Mouse (Mus musculus) ES-Bruce4 (cell line): ENCODE measurements around the gene Orm1. TPM values are rescaled to one million over a fixed set of nuclear protein-coding genes. Genes with fewer than 3 reads are reported as not detected.

ENCODE experiments used
- H3K27ac ChIP-seq: 2 replicates; pipeline ENCODE4 v1.5.1; 2012; ENCODE audit warnings: low read length, inconsistent platforms; ENCODE audit not compliant: insufficient read depth
- H3K27me3 ChIP-seq: 2 replicates; pipeline ENCODE4 v1.6.1; 2012; ENCODE audit warnings: mild to moderate bottlenecking, low read length, inconsistent platforms; ENCODE audit not compliant: control insufficient read depth, poor library complexity, insufficient read depth, severe bottlenecking
- H3K36me3 ChIP-seq: 2 replicates; pipeline ENCODE4 v1.6.1; 2012; ENCODE audit warnings: inconsistent platforms, mild to moderate bottlenecking, low read length, moderate library complexity; ENCODE audit not compliant: control insufficient read depth, poor library complexity, insufficient read depth, severe bottlenecking
- H3K4me1 ChIP-seq: one replicate; pipeline ENCODE4 v1.8.1; 2011; ENCODE audit warnings: low read length; ENCODE audit not compliant: control insufficient read depth, insufficient read depth
- H3K4me3 ChIP-seq: 2 replicates; pipeline ENCODE4 v1.5.1; 2011; ENCODE audit warnings: low read depth, mild to moderate bottlenecking, low read length
- H3K9ac ChIP-seq: 2 replicates; pipeline ENCODE4 v1.6.1; 2012; ENCODE audit warnings: low read depth, mild to moderate bottlenecking, inconsistent platforms; ENCODE audit not compliant: poor library complexity, severe bottlenecking
- H3K9me3 ChIP-seq: replicated peaks from 2 replicates; pipeline ENCODE4 v1.6.1; 2012; ENCODE audit warnings: mild to moderate bottlenecking, low read length, inconsistent platforms; ENCODE audit not compliant: control insufficient read depth, poor library complexity, insufficient read depth, severe bottlenecking
- CTCF ChIP-seq: IDR thresholded peaks from one replicate; pipeline ENCODE4 v1.8.1; 2011; ENCODE audit warnings: low read depth, low read length
- EP300 ChIP-seq: IDR thresholded peaks from 2 replicates; pipeline ENCODE4 v1.6.1; 2011; ENCODE audit warnings: low read depth, low read length; ENCODE audit not compliant: insufficient read depth
- POLR2A ChIP-seq: IDR thresholded peaks from one replicate; pipeline ENCODE4 v1.8.1; 2011; ENCODE audit warnings: low read length; ENCODE audit not compliant: insufficient read depth
- polyA plus RNA-seq: library from polyadenylated mRNA; stranded (reverse); fragments of >200 nt; gene quantifications from 2 replicates; pipeline ENCODE4 v1.2.4, GENCODE M21; 2011; ENCODE audit warnings: low read depth; ENCODE audit not compliant: missing spikeins, insufficient read depth, insufficient read length

The Orm1 gene
- polyA plus RNA-seq, 1 experiment: not detected

DNA sequence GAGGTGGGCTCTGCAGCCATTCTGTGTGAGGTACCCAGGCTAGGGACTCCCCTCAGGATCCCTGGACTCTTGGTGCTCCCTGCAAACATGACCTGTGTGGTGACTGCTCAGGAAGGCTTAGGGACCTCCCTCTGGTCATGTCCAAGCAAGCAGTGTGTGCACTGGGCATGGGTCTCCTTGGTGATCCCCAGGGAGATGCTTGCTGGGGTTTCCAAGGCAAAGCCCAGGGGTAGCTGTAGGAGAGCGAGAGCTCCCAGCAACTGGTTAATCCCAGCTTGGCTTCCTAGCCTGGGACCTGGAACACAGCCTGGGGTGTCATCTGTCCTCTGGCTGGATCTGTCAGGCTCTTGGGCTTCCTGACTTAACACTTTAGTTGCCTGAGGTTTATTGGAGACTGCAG, 31.0 kb downstream of the Orm1 start:
- no peak overlapping the region for H3K27ac ChIP-seq
- TF ChIP-seq EP300: no peak
- TF ChIP-seq CTCF: no peak
- TF ChIP-seq POLR2A: no peak
- no peaks in the 10 kb centered on the region for H3K36me3 ChIP-seq
- H3K9me3 ChIP-seq: no peaks in the 10 kb centered on the region
- no peaks in the 10 kb centered on the region for H3K4me1 ChIP-seq
- H3K4me3 ChIP-seq: no peak overlapping the region
- no peak overlapping the region for H3K9ac ChIP-seq
- H3K27me3 ChIP-seq: no peaks in the 10 kb centered on the region

DNA sequence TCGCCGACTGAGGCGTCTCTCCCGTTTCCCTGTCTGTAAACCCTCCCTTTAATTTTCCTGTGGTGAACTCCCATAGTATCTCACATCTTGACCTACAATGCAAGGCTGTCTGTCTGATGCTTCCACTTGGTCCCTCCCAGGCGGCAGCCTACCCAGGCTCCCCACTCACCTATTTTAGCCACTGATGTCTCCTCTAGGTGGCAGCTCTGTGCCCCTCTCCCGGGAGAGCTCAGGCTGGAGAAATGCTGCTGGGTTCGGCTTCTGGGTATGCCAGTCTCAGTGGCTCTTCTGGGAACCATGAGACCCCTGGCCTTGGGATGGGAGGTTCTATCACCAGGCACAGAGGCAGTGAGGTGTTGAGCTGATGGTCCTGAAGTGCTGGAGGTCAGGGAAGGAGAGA, 33.1 kb downstream of the Orm1 start:
- TF ChIP-seq CTCF (peak; percentile 41), POLR2A (no peak), EP300 (no peak)
- Histone ChIP-seq H3K9ac (no peak overlapping the region), H3K4me3 (no peak overlapping the region), H3K27me3 (no peaks in the 10 kb centered on the region), H3K36me3 (no peaks in the 10 kb centered on the region), H3K4me1 (no peaks in the 10 kb centered on the region), H3K27ac (no peak overlapping the region), H3K9me3 (no peaks in the 10 kb centered on the region)

DNA sequence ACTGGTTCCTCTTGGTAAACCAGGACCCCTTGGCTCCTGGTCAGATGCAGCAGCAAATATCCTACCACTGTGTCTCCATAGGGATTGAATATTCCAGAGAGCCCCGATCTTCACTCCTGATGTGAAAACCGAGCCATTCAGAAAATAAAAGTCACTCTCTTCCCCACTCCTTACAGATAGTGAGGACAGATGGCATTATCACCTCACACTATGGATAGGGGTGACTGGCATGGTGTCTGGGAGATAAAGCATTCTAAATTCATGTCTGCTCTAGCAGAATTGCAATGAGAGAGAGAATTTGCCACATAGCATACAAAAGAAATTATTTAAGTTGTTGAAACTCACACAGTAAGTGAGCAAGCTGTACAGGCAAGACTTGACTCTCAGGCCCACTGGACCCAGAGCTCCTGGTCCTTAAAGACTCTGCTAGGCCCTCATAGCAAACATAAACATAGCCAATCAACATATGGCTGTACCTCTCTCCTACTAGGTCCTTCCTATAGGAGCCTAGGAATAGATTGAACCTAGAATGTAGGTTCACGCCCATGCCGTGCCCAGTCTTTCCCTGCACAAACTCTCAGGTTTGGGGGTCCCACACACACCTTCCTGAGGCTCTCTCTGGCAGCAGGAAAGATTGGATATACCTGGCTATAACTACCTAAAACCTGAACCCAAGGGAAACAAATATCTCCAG, 38.5 kb downstream of the Orm1 start:
- Histone ChIP-seq H3K36me3 (no peaks in the 10 kb centered on the region), H3K4me3 (no peak overlapping the region), H3K27me3 (no peaks in the 10 kb centered on the region), H3K9me3 (no peaks in the 10 kb centered on the region), H3K4me1 (no peaks in the 10 kb centered on the region), H3K9ac (no peak overlapping the region), H3K27ac (no peak overlapping the region)
- TF ChIP-seq EP300 (no peak), CTCF (no peak), POLR2A (no peak)

DNA sequence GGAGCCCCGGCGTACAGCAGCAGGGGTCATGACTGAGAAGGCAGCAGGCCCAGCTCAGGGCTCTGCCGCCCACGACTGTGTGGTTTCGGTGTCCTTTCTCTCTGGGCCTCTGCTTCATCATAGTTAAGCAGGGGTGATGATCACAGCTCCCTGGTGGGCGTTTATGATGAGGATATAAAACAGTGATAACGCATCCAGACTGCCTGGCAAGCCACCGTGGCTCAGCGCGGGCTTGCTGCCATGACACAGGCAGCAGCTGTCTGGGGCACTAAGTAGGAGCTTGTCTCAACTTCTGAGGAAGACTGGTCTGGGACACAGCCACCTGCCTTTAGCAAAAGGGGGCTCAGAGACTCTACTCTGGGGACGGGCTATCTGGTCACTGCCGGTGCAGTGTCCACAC, 39.1 kb downstream of the Orm1 start:
- TF ChIP-seq POLR2A (no peak), CTCF (no peak)
- no peak overlapping the region for H3K27ac ChIP-seq
- no peaks in the 10 kb centered on the region for H3K27me3 ChIP-seq
- H3K9me3 ChIP-seq: no peaks in the 10 kb centered on the region
- no peak overlapping the region for H3K4me3 ChIP-seq
- H3K9ac ChIP-seq: no peak overlapping the region
- H3K36me3 ChIP-seq: no peaks in the 10 kb centered on the region
- no peaks in the 10 kb centered on the region for H3K4me1 ChIP-seq

DNA sequence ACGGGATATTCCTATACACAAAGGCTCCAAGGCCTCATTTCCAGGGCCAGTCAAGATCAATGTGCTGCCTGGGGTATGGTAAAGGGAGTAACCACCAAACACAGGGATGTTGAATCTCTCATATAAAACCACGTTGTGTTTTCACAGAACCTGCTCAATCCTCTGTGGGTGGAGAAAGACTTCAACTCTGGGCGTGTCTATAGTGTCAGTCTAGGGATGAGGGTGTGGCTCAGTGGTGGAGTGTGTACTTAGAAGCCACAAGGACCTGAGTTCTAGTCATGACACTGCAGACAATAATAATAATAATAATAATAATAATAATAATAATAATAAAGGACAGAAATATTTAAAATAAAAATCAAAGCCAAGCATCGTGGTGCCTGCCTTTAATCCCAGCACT, 39.9 kb downstream of the Orm1 start:
- H3K4me3 ChIP-seq: no peak overlapping the region
- TF ChIP-seq EP300 (no peak), POLR2A (no peak), CTCF (no peak)

DNA sequence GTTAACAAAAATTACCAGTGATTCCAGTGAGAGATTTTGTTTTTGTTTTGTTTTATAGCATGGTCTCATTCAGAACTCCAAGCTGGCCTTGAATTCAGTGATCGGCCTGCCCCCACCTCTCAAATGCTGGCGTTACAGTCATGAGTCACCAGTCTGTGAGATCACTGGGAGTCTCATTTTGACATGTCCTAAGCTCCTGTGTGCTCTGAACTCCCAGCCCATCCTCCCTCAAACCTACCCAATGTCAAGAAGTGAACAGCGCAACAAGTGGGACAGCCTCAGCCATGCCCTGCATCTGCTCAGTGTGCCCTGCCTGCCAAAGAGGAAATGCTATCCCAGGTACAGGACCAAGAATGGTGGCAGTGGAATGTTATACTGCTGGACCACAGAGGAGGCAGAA, 40.9 kb downstream of the Orm1 start:
- Histone ChIP-seq H3K4me3 (no peak overlapping the region), H3K4me1 (peaks cover 1% of the 10 kb centered on the region), H3K27ac (no peak overlapping the region), H3K36me3 (no peaks in the 10 kb centered on the region), H3K9me3 (no peaks in the 10 kb centered on the region), H3K9ac (no peak overlapping the region), H3K27me3 (no peaks in the 10 kb centered on the region)
- TF ChIP-seq CTCF (no peak), POLR2A (no peak), EP300 (no peak)

More for the DNA sequence above, 39.9 kb downstream of the Orm1 start:
- Histone ChIP-seq H3K36me3 (no peaks in the 10 kb centered on the region), H3K9me3 (no peaks in the 10 kb centered on the region), H3K27me3 (no peaks in the 10 kb centered on the region), H3K27ac (no peak overlapping the region), H3K9ac (no peak overlapping the region), H3K4me1 (peaks cover under 1% of the 10 kb centered on the region)
